Mouse (Mus musculus) embryonic stem cell, embryonic (primary cell): ENCODE results near the gene Serpinb1c.
"Not testable (repeated sequence)": the region's sequence is repeated elsewhere in the genome, so short reads cannot be mapped to it uniquely, and the experiment has no call there.

Experiments
- CTCF ChIA-PET, 4 experiments: fragments of 300-600 bp in 2 of 4; fragments of 350-600 bp in 2 of 4; sonication (Branson Sonifier 250); formaldehyde crosslinking; loops; one replicate each; lab custom pipeline; 2022; ENCODE audit warnings: inconsistent platforms in 2 of 4; lab: Charles Lee
- POLR2A ChIA-PET, 4 experiments: fragments of 300-600 bp in 2 of 4; fragments of 350-600 bp in 2 of 4; sonication (Branson Sonifier 250); formaldehyde crosslinking; loops; one replicate each; lab custom pipeline; 2022; ENCODE audit warnings: antibody characterized with exemption in 4 of 4, inconsistent platforms in 1 of 4; lab: Charles Lee

The Serpinb1c gene

DNA sequence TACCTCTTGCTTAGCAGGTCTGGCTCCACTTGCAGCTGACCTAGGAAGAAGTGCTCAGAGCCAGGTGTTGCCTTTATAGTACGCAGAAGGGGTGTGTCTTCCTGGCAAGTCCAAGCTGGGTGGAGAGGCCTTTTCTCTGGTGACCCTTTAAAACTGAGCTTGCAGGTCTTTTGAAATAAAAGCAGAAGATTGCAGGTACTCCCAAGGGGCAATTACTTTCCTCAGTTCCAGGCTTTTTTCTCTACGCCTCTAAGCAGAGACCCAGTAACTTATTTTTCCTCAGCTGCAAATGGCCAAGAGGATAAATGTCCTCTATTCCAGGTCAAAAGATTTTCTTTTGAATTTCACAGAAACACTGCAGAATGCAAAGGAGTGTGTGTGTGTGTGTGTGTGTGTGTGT is at the start of gene Serpinb1c:
TSS of gene Serpinb1c (minus strand) at position 101 of the 400 bp plus-strand sequence.
- ChIA-PET POLR2A (interaction anchor here in 2 of 4 experiments (0.5 to 0.8 kb wide), 3 partner anchors 132 to 1265 kb away, joined by 3 to 6 read pairs (median 3); partner anchors contain the start of genes Psmg4 (in 1 of the 2) and Serpinb6c (in 1 of the 2)), CTCF (interaction anchor here in 1 of 4 experiments (0.7 kb wide), 2 partner anchors 32 to 130 kb away, joined by 3 read pairs; no protein-coding TSS in a partner anchor)

DNA sequence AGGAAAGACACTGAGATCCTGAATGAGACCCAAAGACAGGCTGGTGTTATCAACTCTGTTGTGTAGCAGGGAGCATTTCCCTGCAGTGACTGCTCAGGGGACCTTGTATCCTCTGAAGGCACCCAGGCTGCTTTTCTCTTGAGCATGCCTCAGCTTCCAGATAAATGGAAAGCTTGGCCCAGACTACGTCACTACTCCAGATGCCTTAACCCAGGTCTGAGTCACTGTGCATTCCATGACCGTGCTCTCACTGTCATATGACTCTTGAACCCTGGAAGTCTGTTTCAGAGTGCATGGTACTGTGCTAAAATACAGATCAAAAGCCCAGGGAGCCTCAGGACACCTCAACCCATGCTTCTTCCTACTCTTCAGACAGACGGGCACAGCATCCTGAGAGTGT is 41.2 kb upstream of the Serpinb1c start:
- CTCF ChIA-PET, POLR2A ChIA-PET: not testable (repeated sequence)

DNA sequence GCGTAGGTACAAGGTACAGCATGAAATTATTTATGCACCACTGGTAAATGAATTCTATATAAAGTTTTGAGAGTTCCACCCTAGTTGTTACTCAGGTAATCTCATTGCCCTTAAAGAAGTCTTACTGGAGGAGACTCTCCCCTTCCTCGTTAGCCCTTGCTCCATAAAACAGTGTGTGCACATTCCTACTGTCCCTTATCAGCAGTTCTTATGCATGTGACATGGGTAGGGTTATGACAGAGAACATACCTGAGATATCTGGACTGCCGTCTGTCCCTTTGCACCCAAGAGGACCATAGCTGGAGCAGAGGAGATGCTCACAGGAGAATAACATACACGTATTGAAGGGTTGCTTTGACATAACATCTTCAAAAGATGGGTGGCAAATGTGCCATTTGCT is 40.3 kb upstream of the Serpinb1c start:
- POLR2A ChIA-PET: not testable (repeated sequence)
- CTCF ChIA-PET: interaction anchor here in 1 of 4 experiments (0.8 kb wide), 1 partner anchor 37 kb away, joined by 3 read pairs; no protein-coding TSS in a partner anchor

DNA sequence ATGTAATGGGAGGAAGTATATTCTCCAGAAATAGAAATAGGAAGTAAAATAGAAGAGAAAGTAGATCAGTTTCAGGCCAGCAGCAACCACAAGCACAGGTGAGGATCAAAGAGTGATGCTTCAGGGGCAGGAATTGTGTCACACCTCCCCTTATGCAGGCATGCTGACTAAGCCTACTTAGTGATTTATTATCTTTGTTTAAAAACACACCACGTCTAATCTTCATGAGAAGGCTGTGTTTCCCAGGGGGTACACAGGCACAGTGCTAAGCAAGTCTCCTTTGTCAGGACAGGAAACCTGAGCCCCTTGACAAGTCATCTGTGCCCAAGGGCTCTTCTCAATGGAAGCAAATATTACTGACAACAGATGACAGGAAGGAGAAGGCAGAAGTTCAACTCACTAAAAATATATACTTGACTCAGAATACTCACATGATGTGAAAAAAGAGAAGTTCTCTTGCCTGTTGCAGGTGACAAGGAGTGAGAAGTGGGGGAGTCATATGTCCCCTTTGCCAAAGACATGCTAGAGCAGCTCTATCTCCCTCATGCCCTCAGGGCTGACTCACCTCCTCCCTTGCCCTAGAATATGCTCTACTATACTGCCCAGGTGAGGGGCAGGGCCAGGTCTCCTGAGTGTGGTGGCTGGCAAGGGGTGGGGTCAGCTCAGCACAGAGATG is 36.8 kb upstream of the Serpinb1c start:
- CTCF ChIA-PET: no interaction called here
- POLR2A ChIA-PET: no interaction called here

DNA sequence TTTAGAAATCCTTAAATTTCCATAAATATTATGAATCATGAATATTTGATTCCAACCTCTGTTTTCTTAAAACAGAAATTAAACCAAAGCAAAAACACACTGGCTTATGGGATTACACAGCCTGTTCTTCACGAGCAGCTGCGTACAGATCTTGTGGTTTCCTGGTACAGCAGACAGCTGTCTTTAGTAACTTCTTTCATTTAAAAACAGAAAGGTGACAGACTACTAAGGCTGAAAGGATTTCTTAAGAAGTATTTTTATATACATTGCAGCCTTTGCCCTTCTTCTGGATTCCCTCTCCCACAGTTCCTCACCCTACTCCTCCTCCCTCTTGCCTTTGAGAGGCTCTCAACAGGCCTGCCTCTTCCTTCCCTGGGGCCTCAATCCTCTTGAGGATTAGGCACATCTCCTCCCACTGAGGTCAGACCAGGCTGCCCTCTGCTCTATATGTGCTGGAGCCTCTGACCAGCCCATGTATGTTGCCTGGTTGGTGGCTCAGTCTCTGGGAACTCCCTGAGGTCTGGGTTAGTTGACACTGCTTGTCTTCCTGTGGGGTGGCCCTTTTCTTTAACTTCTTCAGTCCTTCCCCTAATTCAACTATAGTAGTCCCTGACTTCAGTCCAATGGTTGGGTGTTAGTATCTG is 31.2 kb upstream of the Serpinb1c start:
- CTCF ChIA-PET: interaction anchor here in 1 of 4 experiments (0.7 kb wide), 1 partner anchor 28 kb away, joined by 10 read pairs; no protein-coding TSS in a partner anchor

DNA sequence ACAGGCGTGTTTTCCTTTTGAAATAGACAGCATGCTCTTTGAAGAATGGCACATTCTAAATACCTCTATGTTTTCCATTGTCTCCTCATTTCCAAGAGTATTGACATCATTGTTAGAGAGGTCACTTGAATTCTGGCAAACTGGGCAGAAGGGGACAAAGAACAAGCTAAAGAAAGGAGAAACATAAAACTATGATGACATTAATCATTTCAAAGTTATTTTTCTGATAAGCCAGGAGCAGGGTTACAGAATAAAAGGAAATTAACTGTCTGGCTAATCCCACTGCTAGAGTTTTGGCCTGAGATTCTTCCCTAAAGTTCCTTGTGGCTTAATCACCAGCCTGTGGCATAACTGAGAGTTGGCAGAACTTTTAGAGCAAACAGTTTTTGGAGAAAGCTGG is 29.2 kb upstream of the Serpinb1c start:
- ChIA-PET CTCF (no interaction called here), POLR2A (interaction anchor here in 1 of 4 experiments (1.6 kb wide), 1 partner anchor 70 kb away, joined by 3 read pairs; no protein-coding TSS in a partner anchor)

More for the DNA sequence above, 31.2 kb upstream of the Serpinb1c start:
- POLR2A ChIA-PET: interaction anchor here in 1 of 4 experiments (0.8 kb wide), 1 partner anchor 16 kb away, joined by 3 read pairs; no protein-coding TSS in a partner anchor

DNA sequence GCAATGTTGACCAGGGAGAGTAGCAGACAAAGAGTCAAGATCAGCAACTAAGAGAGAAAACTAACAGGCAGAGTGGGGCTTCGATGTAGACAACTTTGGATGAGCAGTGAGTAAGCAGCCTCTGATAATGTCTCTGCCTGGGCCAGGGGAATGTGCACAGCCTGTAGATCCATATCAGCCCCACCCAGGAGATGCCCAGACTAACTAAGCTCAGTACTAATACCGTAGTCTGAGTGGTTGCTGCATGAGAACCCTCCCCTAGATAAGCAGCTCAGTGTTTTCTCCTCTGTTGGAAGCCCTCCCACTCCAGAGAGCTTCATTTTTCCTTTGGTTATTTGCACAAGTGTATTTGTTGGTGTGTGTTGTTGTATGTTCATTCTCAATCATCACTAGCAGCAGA is 28.6 kb upstream of the Serpinb1c start:
- ChIA-PET CTCF (no interaction called here), POLR2A (interaction anchor here in 1 of 4 experiments (1.6 kb wide), 1 partner anchor 71 kb away, joined by 3 read pairs; no protein-coding TSS in a partner anchor)

DNA sequence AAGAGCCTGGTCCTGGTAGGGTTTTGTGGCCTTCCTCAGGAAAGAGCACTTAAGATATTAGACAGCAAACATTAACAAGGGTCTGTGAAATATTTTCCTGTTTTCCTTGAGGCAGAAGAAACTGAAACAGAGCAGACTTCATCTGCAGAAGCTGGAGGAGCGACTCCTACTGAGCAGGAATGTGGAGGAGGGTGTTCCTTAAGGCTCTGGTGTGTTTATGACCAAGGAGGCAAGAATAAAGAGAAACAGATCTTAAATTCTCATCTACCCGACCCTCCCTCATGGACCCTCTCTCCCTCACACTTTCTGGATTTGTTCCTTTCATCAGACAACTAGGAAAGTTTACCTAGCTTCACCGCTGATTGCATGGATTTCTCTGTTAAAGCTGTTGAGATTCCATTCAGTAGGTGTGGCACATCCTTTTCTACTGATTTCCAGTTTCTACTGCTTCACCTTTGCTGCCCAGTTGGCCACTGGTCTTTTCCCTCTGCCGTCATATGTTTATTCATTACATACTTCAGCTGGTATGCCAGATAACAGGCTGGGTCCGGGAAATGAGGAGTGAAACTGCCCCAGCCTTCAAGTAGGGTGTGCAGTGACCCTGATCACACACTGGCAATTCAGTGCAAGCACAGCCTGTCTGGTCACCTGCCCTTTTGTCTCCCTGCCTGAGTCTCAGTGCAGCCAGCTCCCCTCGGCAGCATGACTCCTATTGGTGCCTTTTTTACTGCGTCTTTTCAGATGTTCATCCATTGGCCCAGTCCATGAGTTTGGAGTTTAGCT is 26.8 kb upstream of the Serpinb1c start:
- ChIA-PET POLR2A (no interaction called here), CTCF (interaction anchor here in 1 of 4 experiments (1.3 kb wide), 1 partner anchor 80 kb away, joined by 3 read pairs; no protein-coding TSS in a partner anchor)

DNA sequence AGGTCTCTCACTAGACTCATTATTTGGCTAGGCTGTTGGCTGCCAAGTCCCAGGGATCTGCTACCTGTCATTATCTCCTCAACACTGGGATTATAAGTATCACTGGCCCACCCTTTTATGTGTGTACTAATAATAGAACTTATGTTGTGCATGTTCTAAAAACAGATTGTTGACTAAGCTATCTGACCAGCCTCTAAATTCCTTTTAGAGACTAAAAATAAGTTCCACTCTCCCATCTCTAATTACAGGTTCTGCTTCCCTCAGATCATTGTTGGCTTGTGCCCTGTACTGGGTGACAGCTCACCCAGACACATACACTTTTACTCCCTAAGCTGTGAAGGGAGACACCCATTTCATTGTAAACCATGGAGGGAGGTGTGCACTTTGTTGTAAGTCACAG is 24.6 kb upstream of the Serpinb1c start:
- CTCF ChIA-PET: no interaction called here
- POLR2A ChIA-PET: no interaction called here

DNA sequence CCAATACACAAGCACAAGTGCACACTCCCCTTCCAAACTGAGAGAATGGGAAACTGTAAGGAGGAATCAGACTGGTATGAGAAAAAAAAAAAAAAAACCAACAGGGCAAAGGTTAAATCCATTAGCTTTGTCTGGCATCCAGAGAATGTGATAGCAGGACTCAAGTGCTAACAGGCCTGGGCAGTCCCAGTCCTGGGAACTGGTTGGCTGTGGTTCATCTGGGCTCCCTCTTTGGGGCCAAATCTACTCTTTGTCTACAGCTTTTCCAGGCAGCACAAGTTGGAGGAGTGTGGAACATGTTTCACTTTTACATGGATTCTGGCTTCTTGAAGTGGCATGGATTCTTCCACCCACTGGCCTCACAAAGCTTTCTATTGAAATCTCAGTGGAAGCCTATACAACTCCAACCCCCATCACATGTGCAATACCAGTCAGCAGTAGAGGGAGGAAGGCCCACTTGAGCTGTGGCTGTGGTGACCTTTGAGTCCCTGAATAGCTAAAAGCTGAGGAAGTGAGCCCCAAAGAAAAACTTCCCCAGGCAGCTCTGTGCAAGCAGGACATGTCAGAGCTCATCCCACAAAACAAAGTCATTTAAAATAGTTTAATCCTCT is 14.9 kb upstream of the Serpinb1c start:
- ChIA-PET POLR2A (interaction anchor here in 1 of 4 experiments (1.0 kb wide), 1 partner anchor 16 kb away, joined by 3 read pairs; no protein-coding TSS in a partner anchor), CTCF (interaction anchor here in 1 of 4 experiments (0.6 to 0.8 kb wide), 2 partner anchors 55 to 173 kb away, joined by 4 to 6 read pairs; no protein-coding TSS in a partner anchor)

DNA sequence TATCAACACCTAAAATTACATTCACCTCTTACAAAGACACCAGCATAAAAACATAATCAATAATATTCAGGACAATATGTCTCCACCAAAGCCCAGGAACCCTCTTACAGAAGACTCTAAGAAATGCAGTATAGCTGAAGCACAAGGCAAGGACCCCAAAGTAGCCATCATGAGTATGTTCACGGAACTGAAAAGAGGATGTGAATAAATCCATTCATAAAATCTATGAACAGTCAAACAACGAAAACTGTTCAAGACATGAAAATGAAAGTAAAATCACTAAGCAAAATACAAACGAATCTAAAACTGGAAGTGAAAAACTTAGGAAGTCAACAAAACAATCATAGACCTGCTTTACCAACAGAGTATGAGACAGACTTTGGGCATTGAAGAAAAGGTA is 10.2 kb upstream of the Serpinb1c start:
- CTCF ChIA-PET: interaction anchor here in 1 of 4 experiments (0.5 kb wide), 1 partner anchor 202 kb away, joined by 3 read pairs; no protein-coding TSS in a partner anchor
- POLR2A ChIA-PET: no interaction called here

DNA sequence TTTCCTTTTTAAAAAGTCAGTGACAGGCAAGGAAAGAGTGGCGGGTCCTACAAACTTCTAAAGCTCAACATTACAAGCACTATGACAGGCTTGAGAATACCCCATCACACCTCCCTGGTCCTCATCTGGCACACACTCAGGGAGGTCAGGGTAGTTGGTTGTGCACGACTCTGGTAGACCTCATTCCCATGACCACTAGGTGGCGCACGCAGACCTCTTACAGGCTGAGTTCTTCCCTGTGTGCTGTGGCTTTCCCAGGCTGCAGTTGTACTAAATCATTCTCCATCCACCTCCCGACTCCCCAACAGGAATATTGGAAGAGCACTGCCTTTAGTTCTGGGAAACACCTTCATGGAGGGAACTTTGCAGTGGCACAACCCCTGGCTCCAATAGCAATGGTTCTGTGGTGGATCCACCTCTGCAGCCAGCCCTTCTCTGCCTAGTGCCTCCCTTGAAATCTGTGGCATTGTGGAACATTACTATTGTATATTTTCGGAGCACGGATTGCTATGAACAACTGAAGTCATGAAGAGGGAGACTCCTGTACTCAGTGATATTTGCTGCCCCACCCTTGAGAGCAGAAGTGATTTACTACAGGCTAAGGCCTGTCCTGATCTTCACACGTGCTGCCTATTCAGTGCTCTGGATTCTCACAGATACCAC is 5.3 kb upstream of the Serpinb1c start:
- ChIA-PET POLR2A (interaction anchor here in 1 of 4 experiments (0.7 kb wide), 1 partner anchor 26 kb away, joined by 3 read pairs; no protein-coding TSS in a partner anchor), CTCF (interaction anchor here (0.6 to 2.9 kb wide), 14 partner anchors 47 to 1091 kb away, joined by 3 to 15 read pairs (median 3); partner anchors contain the start of genes Serpinb1a (in 1 of the 4) and Serpinb9b (in 1 of the 4))

DNA sequence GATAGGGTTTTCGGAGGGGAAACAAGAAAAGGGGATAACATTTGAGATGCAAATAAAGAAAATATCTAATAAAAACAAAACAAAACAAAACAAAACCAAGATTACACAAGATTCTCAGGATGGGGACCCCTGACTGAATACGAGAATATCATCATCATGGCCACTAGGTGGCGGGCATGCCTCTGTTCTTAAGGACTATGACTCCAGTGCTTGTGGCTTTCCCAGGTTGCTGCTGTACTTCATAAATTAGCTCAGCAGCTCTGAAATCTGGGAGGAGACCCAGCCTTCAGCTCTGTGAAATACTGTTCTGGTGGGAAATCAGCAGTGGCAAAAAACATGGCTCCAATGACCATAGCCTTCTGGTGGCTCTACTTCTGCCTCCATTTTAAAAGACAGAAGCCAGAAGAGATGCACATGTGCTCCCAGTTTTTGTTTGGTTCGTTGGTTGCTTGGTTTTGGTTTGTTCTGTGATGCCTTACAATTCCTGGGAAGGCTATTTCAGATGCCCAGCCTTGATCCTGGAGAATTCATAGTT is 4.5 kb upstream of the Serpinb1c start:
- POLR2A ChIA-PET: interaction anchor here in 1 of 4 experiments (0.7 kb wide), 1 partner anchor 25 kb away, joined by 3 read pairs; no protein-coding TSS in a partner anchor
- CTCF ChIA-PET: interaction anchor here (0.6 to 2.9 kb wide), 15 partner anchors 46 to 1092 kb away, joined by 3 to 15 read pairs (median 3); partner anchors contain the start of genes Serpinb1a (in 1 of the 4) and Serpinb9b (in 1 of the 4)

DNA sequence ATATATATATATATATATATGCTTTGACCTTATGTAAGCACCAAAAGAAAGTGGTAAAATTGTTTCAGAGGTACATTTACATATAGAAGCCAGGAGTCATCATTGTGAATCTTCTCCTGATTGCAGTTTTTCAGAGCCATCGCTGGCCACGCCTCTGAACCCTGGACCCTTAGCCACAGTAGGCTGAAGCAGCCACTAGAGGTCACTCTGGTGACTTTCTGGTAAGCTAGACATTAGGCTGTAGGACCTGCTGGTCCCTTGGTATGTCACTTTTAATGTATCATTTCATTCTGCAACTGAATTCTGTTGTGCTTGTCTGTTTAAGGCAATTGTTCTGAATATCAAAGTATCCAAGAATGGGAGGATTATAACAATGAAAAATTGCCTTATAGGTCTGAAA is 2.6 kb upstream of the Serpinb1c start:
- ChIA-PET CTCF (interaction anchor here (0.5 to 2.9 kb wide), 19 partner anchors 26 to 356 kb away, joined by 3 to 20 read pairs (median 4); partner anchors contain the start of genes Serpinb1a (in 1 of the 4) and Serpinb1b (in 1 of the 4)), POLR2A (interaction anchor here in 2 of 4 experiments (0.7 kb wide), 2 partner anchors 28 to 180 kb away, joined by 3 to 6 read pairs; no protein-coding TSS in a partner anchor)

DNA sequence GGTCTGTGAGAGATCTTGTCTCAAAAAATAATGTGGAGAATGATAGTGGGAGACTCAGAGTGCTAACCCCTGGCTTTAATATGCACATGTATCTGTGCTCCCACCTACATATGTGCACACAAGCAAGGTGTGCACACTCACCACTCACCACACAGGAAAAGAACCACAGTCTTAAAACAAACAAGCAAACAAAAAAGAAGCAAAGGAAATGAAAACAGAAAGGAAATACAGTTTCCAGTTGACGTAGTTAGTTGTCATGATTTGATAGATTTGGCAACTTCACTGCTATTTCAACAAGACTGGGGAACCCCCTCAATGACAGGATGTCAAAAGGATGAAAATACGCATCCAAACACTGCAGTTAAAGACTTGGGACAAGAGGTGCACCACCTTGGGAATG is 1.1 kb upstream of the Serpinb1c start:
- POLR2A ChIA-PET: interaction anchor here in 1 of 4 experiments (0.5 kb wide), 1 partner anchor 66 kb away, joined by 3 read pairs; the partner anchor contains the start of gene Serpinb6b
- CTCF ChIA-PET: not testable (repeated sequence)

DNA sequence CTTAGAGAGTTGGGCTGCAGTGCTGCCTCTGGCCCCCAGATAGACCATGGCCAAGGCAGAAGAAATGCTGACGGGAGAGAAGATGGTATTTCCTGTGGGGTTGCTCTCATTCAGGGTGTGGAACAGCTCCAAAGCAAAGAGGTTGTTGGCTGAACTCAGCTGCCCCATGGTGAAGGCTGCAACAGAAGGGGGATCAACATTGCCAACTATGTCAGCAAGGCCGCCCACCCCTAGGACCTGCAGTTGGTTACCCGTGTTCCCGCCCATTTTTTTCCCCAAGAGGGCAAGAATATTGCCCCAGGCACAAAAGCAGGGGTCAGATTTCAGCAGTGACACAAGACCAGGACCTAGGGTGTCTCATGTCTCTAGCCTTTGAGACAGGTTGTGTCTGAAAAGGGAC is 1.1 kb downstream of the Serpinb1c start:
- CTCF ChIA-PET: interaction anchor here in 1 of 4 experiments (1.7 kb wide), 1 partner anchor 31 kb away, joined by 5 read pairs; no protein-coding TSS in a partner anchor
- POLR2A ChIA-PET: no interaction called here

DNA sequence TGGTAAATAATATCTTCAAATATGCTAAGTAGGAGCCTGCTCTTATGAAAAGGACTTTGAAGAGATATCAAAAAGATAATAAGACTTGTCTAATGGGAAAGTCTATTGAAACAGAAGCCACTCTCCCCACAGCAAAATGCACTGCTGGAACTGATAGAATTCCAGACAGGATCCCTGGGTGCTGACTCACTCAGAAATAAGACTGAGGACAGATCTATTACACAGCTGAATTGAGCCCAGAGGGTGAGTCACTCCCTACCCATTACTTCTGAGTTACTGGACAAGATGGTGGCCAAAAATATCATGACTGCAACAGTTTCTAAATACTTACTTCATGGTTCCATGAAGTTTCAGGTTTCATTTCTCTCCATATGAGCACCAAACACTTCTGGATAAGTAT is 13.3 kb downstream of the Serpinb1c start:
- POLR2A ChIA-PET: no interaction called here
- CTCF ChIA-PET: no interaction called here
